Mouse (Mus musculus) myocyte (in vitro differentiated cells): ENCODE results near the gene Vps54. TPM values are rescaled to one million over a fixed set of nuclear protein-coding genes. Genes with fewer than 3 reads are reported as not detected.
A peak's percentile ranks its signal among the peaks of the same experiment; 100 is the strongest.
"Not testable (repeated sequence)": the region's sequence is repeated elsewhere in the genome, so short reads cannot be mapped to it uniquely, and the experiment has no call there.

Source experiments
- H3K27me3 ChIP-seq: one replicate; pipeline ENCODE4 v1.6.1; 2011; ENCODE audit not compliant: control insufficient read depth, insufficient read depth, insufficient read length
- H3K36me3 ChIP-seq: one replicate; pipeline ENCODE4 v1.6.1; 2011; ENCODE audit not compliant: control insufficient read depth, insufficient read depth
- H3K4me2 ChIP-seq: one replicate; pipeline ENCODE4 v1.6.1; 2011; ENCODE audit warnings: low read depth, control low read depth
- H3K4me3 ChIP-seq: one replicate; pipeline ENCODE4 v1.5.1; 2011; ENCODE audit warnings: mild to moderate bottlenecking, control low read depth, moderate library complexity
- H3K79me2 ChIP-seq: one replicate; pipeline ENCODE4 v1.6.1; 2011; ENCODE audit not compliant: control insufficient read depth, insufficient read depth
- H3ac ChIP-seq: one replicate; pipeline ENCODE4 v1.6.1; 2011; ENCODE audit not compliant: control insufficient read depth, insufficient read length
- CEBPB ChIP-seq: IDR thresholded peaks from 2 replicates; pipeline ENCODE4 v1.6.1; 2011; ENCODE audit warnings: mild to moderate bottlenecking, moderate library complexity; ENCODE audit not compliant: poor library complexity, insufficient read depth, severe bottlenecking
- E2F4 ChIP-seq: IDR thresholded peaks from one replicate; pipeline ENCODE4 v1.6.1; 2011; ENCODE audit warnings: mild to moderate bottlenecking, control low read depth, moderate library complexity; ENCODE audit not compliant: insufficient read depth
- MAX ChIP-seq: IDR thresholded peaks from one replicate; pipeline ENCODE4 v1.6.1; 2011; ENCODE audit warnings: low read depth, mild to moderate bottlenecking, control low read depth
- MYOD1 ChIP-seq, 3 experiments: IDR thresholded peaks; one replicate each; pipeline ENCODE4 v1.6.1; 2011; ENCODE audit warnings: control low read depth in 2 of 3, low read depth in 2 of 3, mild to moderate bottlenecking in 2 of 3, moderate library complexity in 1 of 3; ENCODE audit not compliant: insufficient read length in 2 of 3, control insufficient read depth in 1 of 3
- MYOG ChIP-seq, 3 experiments: IDR thresholded peaks; one replicate each; pipeline ENCODE4 v1.6.1; 2011; ENCODE audit warnings: control low read depth in 2 of 3, low read depth in 2 of 3, mild to moderate bottlenecking in 2 of 3; ENCODE audit not compliant: insufficient read length in 2 of 3, control insufficient read depth in 1 of 3, insufficient read depth in 1 of 3
- POLR2A ChIP-seq: IDR thresholded peaks from one replicate; pipeline ENCODE4 v1.6.1; 2011; ENCODE audit warnings: low read depth, mild to moderate bottlenecking, control low read depth, moderate library complexity; ENCODE audit not compliant: insufficient read length
- POLR2AphosphoS2 ChIP-seq: IDR thresholded peaks from one replicate; pipeline ENCODE4 v1.6.1; 2011; ENCODE audit warnings: low read depth, control low read depth; ENCODE audit not compliant: insufficient read length
- REST ChIP-seq: IDR thresholded peaks from one replicate; pipeline ENCODE4 v1.6.1; 2011; ENCODE audit warnings: mild to moderate bottlenecking, control low read depth, moderate library complexity; ENCODE audit not compliant: insufficient read depth, insufficient read length
- SRF ChIP-seq: IDR thresholded peaks from one replicate; pipeline ENCODE4 v1.6.1; 2011; ENCODE audit warnings: low read depth; ENCODE audit not compliant: control insufficient read depth, insufficient read length
- TCF12 ChIP-seq: IDR thresholded peaks from one replicate; pipeline ENCODE4 v1.6.1; 2011; ENCODE audit warnings: mild to moderate bottlenecking, control low read depth; ENCODE audit not compliant: poor library complexity, insufficient read depth, severe bottlenecking
- TCF3 ChIP-seq: IDR thresholded peaks from one replicate; pipeline ENCODE4 v1.6.1; 2011; ENCODE audit warnings: low read depth, control low read depth; ENCODE audit not compliant: insufficient read length
- USF1 ChIP-seq: IDR thresholded peaks from one replicate; pipeline ENCODE4 v1.6.1; 2011; ENCODE audit warnings: low read depth, mild to moderate bottlenecking, control low read depth, moderate library complexity
- polyA plus RNA-seq: library from polyadenylated mRNA; unstranded; fragments of >200 nt; fragmentation: generic; extraction: Trizol; gene quantifications from one replicate; pipeline ENCODE4 v1.2.1, GENCODE M21; 2012; ENCODE audit warnings: missing spikeins

Gene Vps54
- 4.1 TPM for polyA plus RNA-seq

DNA sequence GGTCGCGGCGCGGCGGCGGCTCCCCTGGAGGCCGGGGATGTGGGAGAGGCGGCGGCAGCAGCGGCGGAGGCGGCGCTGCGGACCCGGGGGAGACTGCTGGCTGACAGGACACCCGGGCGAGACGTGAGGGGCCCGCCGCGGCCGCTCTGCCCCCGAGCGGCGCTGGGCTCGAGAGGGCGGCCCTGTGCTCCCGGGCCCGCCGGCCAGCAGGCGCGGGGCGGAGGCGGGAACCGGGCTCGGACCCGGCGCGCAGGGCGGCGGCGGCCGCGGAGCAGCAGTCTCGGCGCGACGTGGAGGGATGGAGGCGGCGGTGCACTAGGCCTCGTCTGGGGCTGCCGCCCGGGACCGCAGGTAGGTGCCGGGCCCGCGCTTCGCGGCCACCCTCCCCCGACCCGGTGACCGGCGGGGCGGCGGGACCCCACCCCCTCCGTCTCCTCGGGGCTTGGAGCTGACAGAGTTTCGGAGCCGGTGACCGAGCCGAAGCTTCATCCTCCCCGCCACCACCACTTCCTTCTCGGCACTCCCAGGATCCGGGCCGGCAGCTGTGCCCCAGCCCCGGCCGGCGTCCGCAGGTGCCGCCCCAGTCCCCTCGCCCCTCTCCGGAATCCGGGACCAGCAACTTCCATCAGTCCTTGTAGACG is at the start of gene Vps54:
TSS of gene Vps54 (plus strand) at position 261 of the 641 bp plus-strand sequence.
- H3K4me2 ChIP-seq, result peak within 1 kb of the TSS; percentile 87
- peak in 1 of 3 experiments; percentile 67 for TF ChIP-seq MYOG (IDR thresholded peaks at IDR 0.05; ENCODE audit: control insufficient read depth in 1 of 3, insufficient read depth in 1 of 3, insufficient read length in 2 of 3, low read depth in 2 of 3)
- TF ChIP-seq TCF3, result no peak
- peak in 2 of 3 experiments; percentile 15 to 24 for TF ChIP-seq MYOD1 (IDR thresholded peaks at IDR 0.05; ENCODE audit: control insufficient read depth in 1 of 3, insufficient read length in 2 of 3, low read depth in 2 of 3)
- H3K4me3 ChIP-seq, result peak within 1 kb of the TSS; percentile 43
- no peaks in the 10 kb centered on the region for H3K36me3 ChIP-seq
- peaks cover 48% of the 10 kb centered on the region for H3K79me2 ChIP-seq
- no peaks in the 10 kb centered on the region for H3K27me3 ChIP-seq
- H3ac ChIP-seq, result peak within 1 kb of the TSS; percentile 100

DNA sequence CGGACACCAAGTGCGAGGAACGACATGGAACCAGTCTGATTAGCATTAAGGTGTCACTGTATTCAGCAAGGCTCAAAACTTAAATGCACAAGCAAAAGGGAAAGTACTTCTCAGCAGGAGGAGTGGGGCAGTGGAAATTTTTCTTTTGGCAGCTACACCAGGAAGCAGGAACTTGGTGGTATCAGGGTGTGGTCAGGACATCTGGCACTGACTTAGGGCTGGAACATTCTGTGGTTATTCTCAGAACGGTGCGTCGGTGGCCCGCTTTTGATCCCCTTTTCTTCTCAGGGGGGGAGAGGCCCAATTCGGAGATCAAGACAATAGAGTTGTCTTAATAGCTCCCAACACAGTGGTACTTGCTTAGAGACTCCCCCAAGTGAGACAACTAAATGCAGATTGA is 47.3 kb upstream of the Vps54 start:
- H3K79me2 ChIP-seq, H3K36me3 ChIP-seq, H3ac ChIP-seq, H3K27me3 ChIP-seq, H3K4me3 ChIP-seq, H3K4me2 ChIP-seq: not testable (repeated sequence)

DNA sequence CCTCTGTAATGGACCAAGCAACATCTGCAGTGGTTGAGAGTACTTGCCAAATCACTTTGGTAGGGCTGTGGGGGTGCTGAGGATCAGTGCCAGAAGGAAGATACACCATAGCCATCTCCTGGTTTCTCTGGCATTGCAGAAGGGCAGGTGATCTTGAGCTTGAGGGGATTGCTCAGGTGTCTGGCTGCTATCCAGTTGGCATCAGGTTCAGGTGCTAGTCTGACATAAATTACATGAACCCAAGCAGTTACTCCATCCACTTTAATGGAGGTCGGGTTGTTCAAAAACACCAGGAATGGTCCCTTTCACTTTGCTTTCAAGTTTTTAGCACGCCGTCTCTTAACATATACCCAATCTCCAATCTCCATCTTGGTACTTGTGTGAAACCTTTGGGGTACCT is 44.2 kb upstream of the Vps54 start:
- H3ac ChIP-seq, result no peak overlapping the region
- TF ChIP-seq E2F4, result no peak
- no peak for TF ChIP-seq CEBPB
- TF ChIP-seq POLR2A, result no peak
- no peak for TF ChIP-seq REST
- TF ChIP-seq MYOG (IDR thresholded peaks at IDR 0.05; ENCODE audit: control insufficient read depth in 1 of 3, insufficient read depth in 1 of 3, insufficient read length in 2 of 3, low read depth in 2 of 3), result no peak
- TF ChIP-seq SRF, result no peak
- TF ChIP-seq USF1, result no peak
- TF ChIP-seq TCF3, result no peak
- TF ChIP-seq POLR2AphosphoS2, result no peak
- no peak for TF ChIP-seq MAX
- no peak for TF ChIP-seq MYOD1 (IDR thresholded peaks at IDR 0.05; ENCODE audit: control insufficient read depth in 1 of 3, insufficient read length in 2 of 3, low read depth in 2 of 3)
- no peak for TF ChIP-seq TCF12
- no peak overlapping the region for H3K4me2 ChIP-seq
- no peaks in the 10 kb centered on the region for H3K79me2 ChIP-seq
- H3K36me3 ChIP-seq, result no peaks in the 10 kb centered on the region
- H3K27me3 ChIP-seq, result no peaks in the 10 kb centered on the region
- H3K4me3 ChIP-seq, result no peak overlapping the region

DNA sequence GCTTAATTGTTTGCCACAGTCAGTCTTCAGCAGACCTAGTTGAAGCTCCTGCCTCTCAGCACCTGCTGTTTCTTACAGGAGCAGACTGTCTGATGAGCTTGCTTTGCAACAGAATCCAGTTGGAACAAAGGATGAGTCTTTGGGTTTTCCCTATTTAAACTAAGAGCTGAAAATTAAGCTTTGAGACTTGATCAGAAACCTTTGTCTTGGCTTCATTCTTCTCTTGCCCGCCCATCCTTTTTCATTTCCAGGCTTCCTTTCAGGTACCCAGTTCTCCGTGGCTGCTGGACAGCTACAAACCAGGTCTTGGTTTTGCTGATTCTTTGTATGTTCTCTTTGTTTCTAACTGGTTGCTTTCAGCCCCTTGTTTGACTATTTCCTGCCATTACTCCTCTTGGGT is 30.0 kb upstream of the Vps54 start:
- H3K36me3 ChIP-seq, result no peaks in the 10 kb centered on the region
- no peak overlapping the region for H3ac ChIP-seq
- H3K79me2 ChIP-seq, result no peaks in the 10 kb centered on the region
- H3K4me3 ChIP-seq, result no peak overlapping the region
- no peaks in the 10 kb centered on the region for H3K27me3 ChIP-seq
- no peak overlapping the region for H3K4me2 ChIP-seq
- TF ChIP-seq POLR2AphosphoS2 (no peak), REST (no peak), USF1 (no peak), E2F4 (no peak), TCF12 (no peak), SRF (no peak), MYOG (IDR thresholded peaks at IDR 0.05; ENCODE audit: control insufficient read depth in 1 of 3, insufficient read depth in 1 of 3, insufficient read length in 2 of 3, low read depth in 2 of 3) (no peak), MYOD1 (IDR thresholded peaks at IDR 0.05; ENCODE audit: control insufficient read depth in 1 of 3, insufficient read length in 2 of 3, low read depth in 2 of 3) (no peak), TCF3 (no peak), MAX (no peak), CEBPB (no peak), POLR2A (no peak)

DNA sequence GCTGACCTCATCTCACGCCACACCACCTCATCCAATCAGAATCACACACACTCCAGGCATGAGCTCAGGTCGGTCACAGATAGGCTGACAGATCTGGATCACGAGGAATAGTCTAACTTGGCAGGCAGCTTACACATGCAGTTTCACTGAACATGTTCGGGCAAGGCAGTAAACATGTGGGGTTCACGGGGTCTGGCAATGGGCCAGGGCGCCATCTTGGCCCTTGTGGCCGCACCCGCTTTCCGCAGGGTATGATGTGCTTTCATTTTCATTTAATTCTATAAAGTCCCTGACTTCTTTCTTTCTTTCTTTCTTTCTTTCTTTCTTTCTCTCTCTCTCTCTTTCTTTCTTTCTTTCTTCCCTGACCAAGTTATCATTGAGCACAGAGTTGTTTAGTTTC is 29.4 kb upstream of the Vps54 start:
- not testable (repeated sequence) for H3K4me3 ChIP-seq, H3K36me3 ChIP-seq, H3K79me2 ChIP-seq, H3K27me3 ChIP-seq, H3K4me2 ChIP-seq, H3ac ChIP-seq

DNA sequence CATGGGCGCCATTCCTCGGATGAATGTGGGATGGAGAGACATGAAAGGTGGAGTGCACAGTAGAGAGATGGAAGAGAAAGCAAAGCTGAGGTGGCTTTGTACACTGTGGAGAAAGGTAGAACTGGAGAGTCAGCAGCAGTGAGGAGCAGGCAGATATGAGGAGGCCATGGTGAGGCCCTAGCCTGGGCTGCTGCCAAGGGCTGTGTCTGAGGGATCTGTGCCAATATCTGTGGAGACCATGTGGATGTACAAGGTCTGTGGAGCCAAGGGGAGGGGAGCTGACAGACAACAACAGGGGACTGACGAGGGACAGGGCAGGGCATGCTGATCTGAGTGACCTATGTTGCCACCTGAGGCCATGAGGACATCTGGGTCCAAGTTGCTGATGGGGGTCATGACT is 21.7 kb upstream of the Vps54 start:
- TF ChIP-seq POLR2A (no peak), USF1 (no peak), REST (no peak), MAX (no peak), CEBPB (no peak), MYOG (IDR thresholded peaks at IDR 0.05; ENCODE audit: control insufficient read depth in 1 of 3, insufficient read depth in 1 of 3, insufficient read length in 2 of 3, low read depth in 2 of 3) (no peak), TCF3 (no peak), POLR2AphosphoS2 (no peak), TCF12 (no peak), SRF (no peak), E2F4 (no peak), MYOD1 (IDR thresholded peaks at IDR 0.05; ENCODE audit: control insufficient read depth in 1 of 3, insufficient read length in 2 of 3, low read depth in 2 of 3) (no peak)
- no peaks in the 10 kb centered on the region for H3K36me3 ChIP-seq
- no peak overlapping the region for H3K4me2 ChIP-seq
- H3K79me2 ChIP-seq, result no peaks in the 10 kb centered on the region
- no peak overlapping the region for H3ac ChIP-seq
- H3K4me3 ChIP-seq, result no peak overlapping the region
- H3K27me3 ChIP-seq, result no peaks in the 10 kb centered on the region
